Mouse (Mus musculus): Measurements from ENCODE around the gene Met. TPM values are rescaled to one million over a fixed set of nuclear protein-coding genes. Genes with fewer than 3 reads are reported as not detected.
A peak's percentile ranks its signal among the peaks of the same experiment; 100 is the strongest.

Met gene
- polyA plus RNA-seq, 1 experiment, result 14.7 TPM

DNA sequence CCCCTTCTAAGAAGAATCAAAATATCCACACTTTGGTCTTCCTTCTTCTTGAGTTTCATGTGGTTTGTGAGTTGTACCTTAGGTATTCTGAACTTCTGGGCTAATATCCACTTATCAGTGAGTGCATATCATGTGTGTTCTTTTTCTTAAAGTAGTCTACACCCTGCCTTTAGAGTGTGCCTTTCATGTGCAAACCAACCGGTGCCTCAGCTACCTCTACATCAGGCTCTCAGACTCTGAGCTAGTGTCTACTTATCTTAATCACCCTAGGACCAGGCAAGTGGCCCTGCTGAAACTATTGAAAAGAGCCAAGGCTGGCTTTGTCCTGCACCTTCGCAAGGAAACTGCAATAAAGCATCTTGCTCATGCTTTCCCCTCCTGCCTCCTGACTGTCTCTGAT lies 97.7 kb downstream of the Met start:
- Histone ChIP-seq H3K4me3 (ENCODE audit: insufficient read depth, low read length) (no peak overlapping the region), H3K27ac (ENCODE audit: insufficient read depth, low read length) (no peak overlapping the region), H3K4me1 (ENCODE audit: control insufficient read depth, insufficient read depth, low read length) (peaks cover 4% of the 10 kb centered on the region; the same call in 1 of the 2 replicates)
- no peak for TF ChIP-seq CTCF (IDR thresholded peaks at IDR 0.05; ENCODE audit: borderline replicate concordance, insufficient read depth, low read length)
- TF ChIP-seq POLR2A (IDR thresholded peaks at IDR 0.05; ENCODE audit: low read depth, low read length), result no peak

DNA sequence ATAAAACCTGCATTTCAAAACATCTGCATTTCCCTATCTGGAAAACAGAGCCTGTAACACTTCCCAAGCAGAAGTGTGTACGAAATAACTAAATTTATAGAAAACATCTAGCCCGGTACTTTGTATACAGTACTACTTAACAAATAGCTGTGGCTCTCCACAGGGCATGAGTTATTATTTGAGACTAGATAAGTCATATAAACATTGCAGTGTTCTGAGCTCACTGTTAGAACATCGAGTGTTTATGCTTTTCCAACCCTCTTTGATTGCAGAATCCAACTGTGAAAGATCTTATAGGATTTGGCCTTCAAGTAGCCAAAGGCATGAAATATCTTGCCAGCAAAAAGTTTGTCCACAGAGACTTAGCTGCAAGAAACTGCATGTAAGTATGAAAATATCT lies 98.3 kb downstream of the Met start:
- no peak overlapping the region for H3K27ac ChIP-seq (ENCODE audit: insufficient read depth, low read length)
- TF ChIP-seq CTCF (IDR thresholded peaks at IDR 0.05; ENCODE audit: borderline replicate concordance, insufficient read depth, low read length) (no peak), POLR2A (IDR thresholded peaks at IDR 0.05; ENCODE audit: low read depth, low read length) (no peak)

DNA sequence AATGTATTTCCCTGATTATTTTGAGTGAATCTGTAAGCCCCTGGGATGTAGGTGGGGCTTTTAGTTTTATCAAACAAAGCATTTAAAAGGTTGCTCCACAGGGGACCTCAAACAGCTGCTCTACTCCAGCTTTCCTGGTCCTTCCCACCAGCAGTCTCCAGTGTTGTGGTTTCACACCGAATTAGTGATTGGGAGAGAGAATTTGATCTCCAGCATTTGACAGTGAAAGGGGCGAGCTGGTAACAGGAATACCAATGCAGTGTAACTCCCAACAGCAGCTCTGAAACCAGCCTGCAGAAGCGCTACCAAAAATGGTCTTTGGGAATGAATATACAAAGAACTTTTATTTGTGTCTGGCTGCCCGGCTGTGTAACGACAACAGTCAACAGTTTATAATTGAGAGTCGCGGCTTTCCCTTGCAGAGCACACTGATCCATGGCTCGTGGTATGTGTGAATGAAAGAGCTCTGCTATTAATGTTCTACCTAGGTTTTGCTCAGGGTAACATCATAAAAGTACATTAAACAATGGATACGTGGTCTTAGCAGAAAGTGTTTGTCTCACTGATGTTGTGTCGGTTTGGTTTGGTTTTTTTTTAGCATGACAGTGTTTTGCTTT lies 99.0 kb downstream of the Met start:
- no peak overlapping the region for H3K27ac ChIP-seq (ENCODE audit: insufficient read depth, low read length)
- H3K4me3 ChIP-seq (ENCODE audit: insufficient read depth, low read length), result no peak overlapping the region
- TF ChIP-seq POLR2A (IDR thresholded peaks at IDR 0.05; ENCODE audit: low read depth, low read length), result no peak
- no peak for TF ChIP-seq CTCF (IDR thresholded peaks at IDR 0.05; ENCODE audit: borderline replicate concordance, insufficient read depth, low read length)
- peaks cover 4% of the 10 kb centered on the region; the same call in 1 of the 2 replicates for H3K4me1 ChIP-seq (ENCODE audit: control insufficient read depth, insufficient read depth, low read length)

More for the DNA sequence above, 98.3 kb downstream of the Met start:
- Histone ChIP-seq H3K4me3 (ENCODE audit: insufficient read depth, low read length) (no peak overlapping the region), H3K4me1 (ENCODE audit: control insufficient read depth, insufficient read depth, low read length) (peaks cover 4% of the 10 kb centered on the region; the same call in 1 of the 2 replicates)

DNA sequence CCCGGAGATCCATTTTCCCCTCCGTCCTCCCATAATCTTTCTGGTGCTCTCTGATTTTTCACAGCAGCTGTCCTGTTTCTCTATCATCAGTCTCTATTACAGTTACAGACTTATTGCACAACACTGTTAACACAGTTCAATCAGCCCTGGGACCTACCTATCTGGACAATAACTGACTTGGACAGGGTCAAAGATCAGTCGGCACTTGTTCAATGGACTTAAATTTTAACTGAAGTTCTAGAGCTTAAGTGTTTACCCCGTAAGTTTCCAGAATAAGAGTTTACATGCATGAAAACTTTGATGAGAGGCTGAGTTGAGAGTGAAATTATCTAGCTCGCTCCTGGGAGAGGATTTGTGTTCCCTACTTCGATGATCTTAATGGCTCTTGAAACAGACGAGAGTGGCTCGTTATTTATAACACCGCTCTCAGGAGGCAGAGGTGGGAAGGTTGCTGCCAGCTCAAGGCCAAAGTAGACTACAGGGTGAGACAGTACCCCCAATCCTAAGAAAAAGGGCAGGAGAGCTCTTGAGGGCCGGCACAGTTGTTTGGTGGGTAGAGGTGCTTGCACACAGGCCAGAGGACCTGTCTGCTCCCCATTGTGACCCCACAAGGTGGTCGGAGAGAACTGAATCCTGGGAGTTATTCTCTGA lies 105.2 kb downstream of the Met start:
- Histone ChIP-seq H3K4me1 (ENCODE audit: control insufficient read depth, insufficient read depth, low read length) (no peaks in the 10 kb centered on the region), H3K4me3 (ENCODE audit: insufficient read depth, low read length) (no peak overlapping the region), H3K27ac (ENCODE audit: insufficient read depth, low read length) (no peak overlapping the region)
- TF ChIP-seq CTCF (IDR thresholded peaks at IDR 0.05; ENCODE audit: borderline replicate concordance, insufficient read depth, low read length), result no peak
- no peak for TF ChIP-seq POLR2A (IDR thresholded peaks at IDR 0.05; ENCODE audit: low read depth, low read length)

DNA sequence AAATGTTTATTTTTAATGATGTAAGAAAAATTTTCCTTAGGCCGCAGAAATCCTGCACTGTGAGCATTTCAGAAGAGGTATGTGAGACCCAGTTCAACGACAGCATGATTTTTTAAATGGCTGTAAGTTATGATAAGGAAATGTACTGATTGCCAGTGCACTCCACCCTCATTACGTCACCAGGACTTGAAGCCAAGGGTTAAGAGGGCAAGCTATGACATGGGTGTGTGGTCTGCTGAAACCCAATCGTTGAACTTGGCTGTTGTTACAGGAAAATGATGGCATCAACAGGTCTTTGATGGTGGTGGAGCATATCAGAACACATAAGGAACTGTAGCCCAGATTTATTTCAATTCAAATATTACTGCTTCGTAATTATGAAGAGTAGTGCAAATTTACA lies 109.6 kb downstream of the Met start:
- Histone ChIP-seq H3K4me1 (ENCODE audit: control insufficient read depth, insufficient read depth, low read length) (no peaks in the 10 kb centered on the region), H3K4me3 (ENCODE audit: insufficient read depth, low read length) (no peak overlapping the region), H3K27ac (ENCODE audit: insufficient read depth, low read length) (no peak overlapping the region)
- TF ChIP-seq CTCF (IDR thresholded peaks at IDR 0.05; ENCODE audit: borderline replicate concordance, insufficient read depth, low read length) (no peak), POLR2A (IDR thresholded peaks at IDR 0.05; ENCODE audit: low read depth, low read length) (no peak)

DNA sequence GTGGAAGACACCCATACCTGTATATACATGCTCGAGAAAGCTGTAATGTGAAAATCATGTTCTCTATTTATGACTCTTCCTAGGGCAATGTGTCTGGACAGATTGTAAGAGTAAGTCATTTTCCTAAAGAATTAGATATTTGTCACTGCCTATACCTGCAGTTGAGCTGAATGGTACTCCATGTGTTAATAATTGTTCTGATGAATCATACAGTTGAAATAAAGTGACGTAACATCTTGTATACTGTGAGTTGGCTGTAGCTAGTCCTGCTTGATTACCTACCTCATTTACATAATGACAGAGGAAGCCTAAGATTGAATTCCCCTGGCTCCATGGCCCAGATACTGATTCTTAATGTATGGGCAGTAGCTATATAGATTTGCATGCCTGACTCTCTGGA lies 110.1 kb downstream of the Met start:
- H3K4me1 ChIP-seq (ENCODE audit: control insufficient read depth, insufficient read depth, low read length), result no peaks in the 10 kb centered on the region
- TF ChIP-seq CTCF (IDR thresholded peaks at IDR 0.05; ENCODE audit: borderline replicate concordance, insufficient read depth, low read length) (no peak), POLR2A (IDR thresholded peaks at IDR 0.05; ENCODE audit: low read depth, low read length) (no peak)
- H3K27ac ChIP-seq (ENCODE audit: insufficient read depth, low read length), result no peak overlapping the region
- H3K4me3 ChIP-seq (ENCODE audit: insufficient read depth, low read length), result no peak overlapping the region

DNA sequence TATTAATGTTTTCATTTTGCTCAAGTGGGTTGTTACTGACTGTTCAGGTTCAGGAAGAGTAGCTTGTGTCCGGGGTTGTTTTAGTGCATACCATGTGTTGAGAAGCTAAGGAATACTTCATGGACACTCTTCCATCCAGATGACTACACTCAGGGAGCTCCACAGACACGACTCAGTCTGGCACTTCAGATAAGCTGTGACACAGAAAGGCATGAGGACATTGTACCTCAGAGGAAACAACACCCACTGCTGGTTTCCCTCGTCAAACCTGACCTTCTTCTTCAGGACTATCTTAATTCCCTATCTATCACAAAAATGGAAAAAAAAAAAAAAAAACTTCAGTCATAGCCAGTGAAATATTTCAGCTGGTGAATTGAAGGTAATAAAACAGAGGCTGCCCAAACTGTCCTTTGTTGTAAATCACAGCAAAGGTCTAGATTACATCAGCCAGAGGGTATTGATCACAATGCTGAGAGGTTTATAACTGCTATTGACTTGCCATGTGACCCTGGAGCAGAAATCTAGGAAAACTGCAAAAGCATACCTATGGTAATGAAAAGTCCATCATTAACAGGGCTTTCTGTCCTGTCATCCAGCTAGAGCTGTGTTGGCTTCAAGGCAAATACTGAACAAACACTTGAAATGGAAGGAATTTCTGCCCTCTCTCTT lies 114.6 kb downstream of the Met start:
- no peaks in the 10 kb centered on the region for H3K4me1 ChIP-seq (ENCODE audit: control insufficient read depth, insufficient read depth, low read length)
- no peak overlapping the region for H3K4me3 ChIP-seq (ENCODE audit: insufficient read depth, low read length)
- TF ChIP-seq CTCF (IDR thresholded peaks at IDR 0.05; ENCODE audit: borderline replicate concordance, insufficient read depth, low read length), result no peak
- no peak for TF ChIP-seq POLR2A (IDR thresholded peaks at IDR 0.05; ENCODE audit: low read depth, low read length)
- no peak overlapping the region for H3K27ac ChIP-seq (ENCODE audit: insufficient read depth, low read length)

DNA sequence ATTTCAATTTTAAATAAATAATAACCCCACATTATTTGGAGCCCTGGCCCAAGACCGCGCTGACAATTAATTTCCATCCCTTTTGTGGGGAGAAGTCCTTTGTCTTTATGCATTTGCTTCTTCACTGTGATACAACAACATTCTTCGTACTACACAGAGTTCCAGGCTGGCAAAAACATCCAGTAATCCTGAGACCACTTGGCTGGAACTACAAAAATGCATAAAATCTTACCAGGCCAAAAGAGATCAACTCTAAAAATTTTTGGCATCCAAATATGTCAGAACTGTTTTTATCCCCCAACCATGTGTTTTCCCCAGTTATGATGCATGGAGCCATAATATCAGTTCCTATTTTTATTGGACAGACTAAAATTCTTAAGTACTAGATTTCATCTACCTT lies 116.7 kb downstream of the Met start:
- Histone ChIP-seq H3K27ac (ENCODE audit: insufficient read depth, low read length) (no peak overlapping the region), H3K4me3 (ENCODE audit: insufficient read depth, low read length) (no peak overlapping the region), H3K4me1 (ENCODE audit: control insufficient read depth, insufficient read depth, low read length) (peaks cover 3% of the 10 kb centered on the region; the same call in 1 of the 2 replicates)
- TF ChIP-seq CTCF (IDR thresholded peaks at IDR 0.05; ENCODE audit: borderline replicate concordance, insufficient read depth, low read length) (no peak), POLR2A (IDR thresholded peaks at IDR 0.05; ENCODE audit: low read depth, low read length) (no peak)

DNA sequence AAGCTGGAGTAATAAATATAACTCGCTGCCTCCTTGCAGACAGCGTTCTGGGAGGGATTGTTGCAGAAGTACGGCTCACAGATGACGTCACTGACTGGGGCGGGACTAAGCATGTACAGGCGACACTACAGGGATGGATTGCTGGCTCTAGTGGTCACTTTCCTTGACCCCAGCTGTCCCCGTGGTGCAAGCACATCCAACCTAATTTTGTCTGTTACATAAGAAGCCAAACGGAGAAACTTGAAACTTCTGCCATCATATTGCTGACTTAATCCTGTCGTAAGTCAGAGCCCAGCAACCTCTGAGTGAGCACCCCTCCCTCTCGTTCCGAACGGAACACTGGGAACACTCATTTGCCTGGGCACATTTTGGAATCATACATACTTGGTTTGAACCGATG lies 120.4 kb downstream of the Met start:
- H3K4me3 ChIP-seq (ENCODE audit: insufficient read depth, low read length), result peak overlapping the region; percentile 4; the same call in 1 of the 2 replicates
- TF ChIP-seq POLR2A (IDR thresholded peaks at IDR 0.05; ENCODE audit: low read depth, low read length) (peak; percentile 38), CTCF (IDR thresholded peaks at IDR 0.05; ENCODE audit: borderline replicate concordance, insufficient read depth, low read length) (no peak)
- peak overlapping the region; percentile 43 for H3K27ac ChIP-seq (ENCODE audit: insufficient read depth, low read length)
- H3K4me1 ChIP-seq (ENCODE audit: control insufficient read depth, insufficient read depth, low read length), result peaks cover 3% of the 10 kb centered on the region; the same call in 1 of the 2 replicates
